Mouse (Mus musculus): ENCODE results near the gene Gpc6. TPM values are rescaled to one million over a fixed set of nuclear protein-coding genes. Genes with fewer than 3 reads are reported as not detected.

Gpc6 gene
- polyA plus RNA-seq, 2 experiments = 26.1 to 39.5 TPM

- Histone ChIP-seq H3K4me3 (replicated peaks; ENCODE audit: low read length) (no peak overlapping the region), H3K9me3 (ENCODE audit: control insufficient read depth, low read length) (no peaks in the 10 kb centered on the region), H3K36me3 (ENCODE audit: control insufficient read depth, insufficient read depth, low read length) (no peaks in the 10 kb centered on the region), H3K9ac (ENCODE audit: low read depth, low read length, severe bottlenecking) (no peak overlapping the region), H3K4me2 (replicated peaks; ENCODE audit: low read depth, low read length, severe bottlenecking) (no peak overlapping the region), H3K27me3 (ENCODE audit: control insufficient read depth, insufficient read depth, low read length) (no peaks in the 10 kb centered on the region), H3K4me1 (ENCODE audit: control insufficient read depth, insufficient read depth, low read length) (no peaks in the 10 kb centered on the region), H3K27ac (replicated peaks; ENCODE audit: low read depth, low read length) (no peak overlapping the region)
- no peak for TF ChIP-seq POLR2A (IDR thresholded peaks at IDR 0.05; ENCODE audit: borderline replicate concordance, extremely low read depth, insufficient read depth, insufficient read length)
- DNase-seq (ENCODE audit: low spot score) (no peak), ATAC-seq (ENCODE audit: low FRiP score, low read depth) (no peak)
- WGBS = 66% methylated on average over 1 of the region's 1 CpGs
Observed at GRCm38 (mm10) chr14:117130334-117130733, 205.2 kb downstream of the Gpc6 start.

GRCm38 (mm10) chr14:117131324-117131723 is 206.2 kb downstream of the Gpc6 start:
- WGBS = 94% methylated on average over 1 of the region's 1 CpGs

DNA sequence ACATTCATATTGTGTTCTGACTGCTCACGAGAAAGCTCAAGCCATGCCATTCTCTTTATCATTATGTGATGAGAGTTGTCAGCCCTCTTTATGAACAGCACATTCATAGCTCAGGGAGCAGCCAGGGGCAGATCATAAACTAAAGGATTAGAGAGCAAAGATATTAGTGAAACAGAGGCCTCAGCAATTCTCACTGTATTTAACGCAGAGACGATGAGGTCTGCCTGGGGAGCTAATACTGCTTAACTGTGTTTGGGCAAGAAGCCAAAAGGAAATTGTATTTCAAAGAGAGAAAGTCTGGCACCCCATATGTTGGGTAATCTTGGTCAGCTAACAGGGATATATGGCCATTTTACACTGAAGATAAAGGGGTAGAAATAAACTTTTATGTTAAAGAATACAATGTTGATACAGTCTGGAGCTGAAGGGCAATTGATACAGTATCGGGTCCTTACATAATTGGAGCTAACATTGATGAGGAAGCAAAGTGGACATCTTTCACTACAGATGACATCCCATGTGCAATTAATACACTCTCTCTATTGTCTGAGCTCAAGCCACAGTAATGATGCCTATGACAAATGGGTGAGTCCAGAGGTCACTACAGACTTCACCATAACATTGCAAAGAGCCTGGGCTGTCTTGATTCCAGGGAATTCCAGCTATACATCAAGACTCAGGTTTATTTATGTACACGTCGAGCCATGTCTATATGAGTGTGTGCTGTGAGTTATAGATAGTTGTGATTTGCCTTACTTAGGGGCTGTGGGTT is 216.1 kb downstream of the Gpc6 start:
- peaks cover 9% of the 10 kb centered on the region for H3K4me1 ChIP-seq (ENCODE audit: control insufficient read depth, insufficient read depth, low read length)
- WGBS = 45% methylated on average over 6 of the region's 6 CpGs
- DNase-seq (ENCODE audit: low spot score) = peak; percentile 19
- no peaks in the 10 kb centered on the region for H3K36me3 ChIP-seq (ENCODE audit: control insufficient read depth, insufficient read depth, low read length)
- no peak overlapping the region for H3K9ac ChIP-seq (ENCODE audit: low read depth, low read length, severe bottlenecking)
- no peak overlapping the region for H3K4me2 ChIP-seq (replicated peaks; ENCODE audit: low read depth, low read length, severe bottlenecking)
- H3K27me3 ChIP-seq (ENCODE audit: control insufficient read depth, insufficient read depth, low read length) = no peaks in the 10 kb centered on the region
- H3K4me3 ChIP-seq (replicated peaks; ENCODE audit: low read length) = no peak overlapping the region
- TF ChIP-seq POLR2A (IDR thresholded peaks at IDR 0.05; ENCODE audit: borderline replicate concordance, extremely low read depth, insufficient read depth, insufficient read length) = no peak
- no peaks in the 10 kb centered on the region for H3K9me3 ChIP-seq (ENCODE audit: control insufficient read depth, low read length)
- ATAC-seq (ENCODE audit: low FRiP score, low read depth) = no peak
- no peak overlapping the region for H3K27ac ChIP-seq (replicated peaks; ENCODE audit: low read depth, low read length)

More at GRCm38 (mm10) chr14:117131324-117131723, 206.2 kb downstream of the Gpc6 start:
- H3K27ac ChIP-seq (replicated peaks; ENCODE audit: low read depth, low read length) = no peak overlapping the region
- no peak for TF ChIP-seq POLR2A (IDR thresholded peaks at IDR 0.05; ENCODE audit: borderline replicate concordance, extremely low read depth, insufficient read depth, insufficient read length)
- no peaks in the 10 kb centered on the region for H3K27me3 ChIP-seq (ENCODE audit: control insufficient read depth, insufficient read depth, low read length)
- no peak overlapping the region for H3K4me2 ChIP-seq (replicated peaks; ENCODE audit: low read depth, low read length, severe bottlenecking)
- H3K4me3 ChIP-seq (replicated peaks; ENCODE audit: low read length) = no peak overlapping the region
- no peak for DNase-seq (ENCODE audit: low spot score)
- ATAC-seq (ENCODE audit: low FRiP score, low read depth) = no peak
- no peaks in the 10 kb centered on the region for H3K36me3 ChIP-seq (ENCODE audit: control insufficient read depth, insufficient read depth, low read length)
- no peaks in the 10 kb centered on the region for H3K4me1 ChIP-seq (ENCODE audit: control insufficient read depth, insufficient read depth, low read length)
- no peak overlapping the region for H3K9ac ChIP-seq (ENCODE audit: low read depth, low read length, severe bottlenecking)
- H3K9me3 ChIP-seq (ENCODE audit: control insufficient read depth, low read length) = no peaks in the 10 kb centered on the region

GRCm38 (mm10) chr14:117146089-117146488 is 221.0 kb downstream of the Gpc6 start:
- H3K4me1 ChIP-seq (ENCODE audit: control insufficient read depth, insufficient read depth, low read length) = peaks cover 15% of the 10 kb centered on the region
- DNase-seq (ENCODE audit: low spot score) (peak; percentile 83), ATAC-seq (ENCODE audit: low FRiP score, low read depth) (peak; percentile 41; the same call in 1 of the 2 replicates)
- no peaks in the 10 kb centered on the region for H3K9me3 ChIP-seq (ENCODE audit: control insufficient read depth, low read length)
- H3K9ac ChIP-seq (ENCODE audit: low read depth, low read length, severe bottlenecking) = no peak overlapping the region
- H3K36me3 ChIP-seq (ENCODE audit: control insufficient read depth, insufficient read depth, low read length) = no peaks in the 10 kb centered on the region
- 33% methylated on average over 4 of the region's 4 CpGs for WGBS
- TF ChIP-seq POLR2A (IDR thresholded peaks at IDR 0.05; ENCODE audit: borderline replicate concordance, extremely low read depth, insufficient read depth, insufficient read length) = no peak
- no peak overlapping the region for H3K4me3 ChIP-seq (replicated peaks; ENCODE audit: low read length)
- H3K27me3 ChIP-seq (ENCODE audit: control insufficient read depth, insufficient read depth, low read length) = no peaks in the 10 kb centered on the region
- no peak overlapping the region; the same call in 1 of the 2 replicates for H3K27ac ChIP-seq (replicated peaks; ENCODE audit: low read depth, low read length)
- H3K4me2 ChIP-seq (replicated peaks; ENCODE audit: low read depth, low read length, severe bottlenecking) = no peak overlapping the region

- Histone ChIP-seq H3K9ac (ENCODE audit: low read depth, low read length, severe bottlenecking) (no peak overlapping the region), H3K9me3 (ENCODE audit: control insufficient read depth, low read length) (no peaks in the 10 kb centered on the region), H3K4me3 (replicated peaks; ENCODE audit: low read length) (no peak overlapping the region), H3K27ac (replicated peaks; ENCODE audit: low read depth, low read length) (no peak overlapping the region; the same call in 1 of the 2 replicates), H3K27me3 (ENCODE audit: control insufficient read depth, insufficient read depth, low read length) (no peaks in the 10 kb centered on the region), H3K4me1 (ENCODE audit: control insufficient read depth, insufficient read depth, low read length) (peaks cover 15% of the 10 kb centered on the region), H3K4me2 (replicated peaks; ENCODE audit: low read depth, low read length, severe bottlenecking) (no peak overlapping the region), H3K36me3 (ENCODE audit: control insufficient read depth, insufficient read depth, low read length) (no peaks in the 10 kb centered on the region)
- TF ChIP-seq POLR2A (IDR thresholded peaks at IDR 0.05; ENCODE audit: borderline replicate concordance, extremely low read depth, insufficient read depth, insufficient read length) = no peak
- ATAC-seq (ENCODE audit: low FRiP score, low read depth) (no peak), DNase-seq (ENCODE audit: low spot score) (peak; percentile 49)
- WGBS = 33% methylated on average over 4 of the region's 4 CpGs
Observed at GRCm38 (mm10) chr14:117146665-117147064, 221.6 kb downstream of the Gpc6 start.

Measured in limb, embryonic 14.5 days (tissue).